Mouse (Mus musculus) MN1 (cell line): ENCODE measurements around the gene Olfr403.
"Not testable (repeated sequence)": the region's sequence is repeated elsewhere in the genome, so short reads cannot be mapped to it uniquely, and the experiment has no call there.

Experiments
- DNase-seq: peaks from one replicate; pipeline ENCODE4 v3.0.0-alpha.2; 2016; ENCODE audit warnings: low spot score

The Olfr403 gene

DNA sequence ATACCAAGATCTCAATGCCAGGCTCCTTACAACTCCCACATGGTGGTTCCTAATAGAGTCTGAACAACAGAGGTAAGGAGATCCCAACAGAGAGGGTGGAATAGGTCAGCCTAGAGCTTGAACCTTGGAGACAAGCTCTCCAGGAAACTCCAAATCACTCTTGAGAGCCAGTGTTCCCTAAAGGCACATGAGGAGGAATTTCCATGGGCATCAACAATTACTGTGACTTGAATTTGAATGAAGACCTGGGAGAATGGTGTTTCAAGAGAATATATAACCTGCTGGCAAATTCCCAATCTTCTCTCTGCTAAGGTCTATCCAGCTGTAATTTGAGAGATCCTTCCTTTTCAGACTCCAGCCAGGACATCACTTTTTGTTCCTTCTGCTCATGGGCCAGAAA is at the start of gene Olfr403:
Olfr403 (plus strand) TSS at position 301 of the 400 bp plus-strand sequence.
- no peak for DNase-seq

DNA sequence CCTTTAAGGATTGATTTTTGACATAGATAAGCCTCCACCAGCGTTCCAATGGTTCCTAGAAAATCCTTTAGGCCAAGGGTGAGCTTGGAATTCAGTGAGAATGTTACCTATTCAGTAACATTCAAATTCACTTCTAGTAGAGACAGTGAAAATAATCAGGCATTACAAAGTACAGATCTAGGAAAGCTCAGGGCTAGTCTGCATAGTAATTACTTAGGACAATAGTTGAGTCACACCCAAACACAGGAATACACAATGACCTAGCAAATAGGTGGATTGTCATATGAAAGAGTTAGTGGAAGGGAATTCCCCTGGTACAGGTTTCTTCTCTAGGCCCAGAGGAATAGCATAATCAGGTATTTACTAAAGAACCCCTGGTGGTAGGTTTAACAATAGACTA is 46.0 kb upstream of the Olfr403 start:
- DNase-seq: not testable (repeated sequence)

- no peak for DNase-seq
Measured at GRCm38 (mm10) chr11:74145866-74146265, 40.2 kb upstream of the Olfr403 start.

GRCm38 (mm10) chr11:74153229-74153628 is 32.8 kb upstream of the Olfr403 start, which contains the start of gene Olfr402:
Gene Olfr402, plus strand, starts transcription at chr11:74153529.
- DNase-seq: no peak

DNA sequence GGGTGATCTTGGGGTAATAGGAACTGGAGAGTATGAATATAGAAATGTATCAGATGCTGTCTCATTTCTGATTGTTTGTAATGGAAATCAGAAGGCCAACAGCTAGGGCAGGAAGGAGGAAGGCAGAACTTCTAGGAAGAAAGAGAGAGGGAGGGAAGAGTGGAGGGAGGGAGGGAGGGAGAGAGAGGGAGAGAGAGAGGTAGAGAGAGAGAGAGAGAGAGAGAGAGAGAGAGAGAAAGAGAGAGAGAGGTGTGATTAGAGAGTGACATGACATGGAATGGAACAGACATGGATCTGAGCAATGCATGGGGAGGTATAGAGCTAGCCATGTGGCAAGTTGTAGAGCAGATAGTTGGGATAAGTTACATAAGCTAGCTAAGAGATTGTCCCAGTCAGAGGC is 17.3 kb upstream of the Olfr403 start:
- no peak for DNase-seq

DNA sequence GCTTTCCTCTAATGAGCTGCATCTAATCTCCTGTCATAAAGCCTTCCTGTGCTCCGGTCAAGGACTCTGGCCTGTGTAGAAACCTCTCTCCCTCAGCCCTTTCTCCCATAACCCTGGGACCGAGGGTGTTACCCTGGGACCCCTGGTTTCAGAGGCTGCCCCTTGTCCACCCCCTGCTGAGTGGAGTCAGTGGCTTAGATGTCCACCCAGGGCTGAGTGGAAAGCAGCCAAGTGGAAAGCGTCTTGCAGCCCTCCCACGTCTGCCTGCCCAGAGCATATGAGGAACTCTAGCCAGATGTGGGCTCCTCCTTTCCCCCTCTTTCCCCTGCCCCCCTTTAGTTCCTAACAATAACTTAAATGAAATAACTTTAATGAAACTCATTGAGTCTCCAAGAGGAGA is 2.9 kb upstream of the Olfr403 start:
- DNase-seq: no peak

DNA sequence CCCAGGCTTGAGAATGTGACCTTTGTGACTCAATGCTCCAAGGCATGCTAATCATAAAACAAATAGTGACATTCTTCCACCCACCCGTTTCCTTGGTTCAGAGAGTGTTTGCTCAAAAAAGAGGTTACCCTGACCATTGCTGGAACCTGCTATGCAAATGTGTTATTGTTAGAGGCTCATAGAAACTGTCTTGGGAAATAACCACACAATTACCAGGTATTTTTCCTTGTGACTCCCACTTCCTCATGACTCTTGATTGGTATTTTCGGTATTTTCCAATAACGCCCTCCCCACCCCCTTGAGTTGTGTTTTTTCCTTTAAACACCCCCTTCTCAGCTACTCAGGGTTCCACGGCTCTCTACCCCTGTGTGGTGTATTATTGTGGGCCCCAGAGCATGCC is 2.3 kb upstream of the Olfr403 start:
- no peak for DNase-seq

- no peak for DNase-seq
Measured at GRCm38 (mm10) chr11:74211279-74211678, 25.2 kb downstream of the Olfr403 start, which contains the start of gene Olfr43. Gene Olfr43, minus strand, starts transcription at chr11:74211379.

- DNase-seq: no peak
Measured at GRCm38 (mm10) chr11:74241201-74241600, 55.2 kb downstream of the Olfr403 start.
